Mouse (Mus musculus) liver, embryonic 16.5 days (tissue): ENCODE data around the gene Mllt3. TPM values are rescaled to one million over a fixed set of nuclear protein-coding genes. Genes with fewer than 3 reads are reported as not detected.

Source experiments
- ATAC-seq: fragments of 200-750 bp; cut with Nextera tagmentation; 2 replicates; pipeline ENCODE4 v1.8.0; 2017; ENCODE audit warnings: low read depth, mild to moderate bottlenecking, moderate number of reproducible peaks, moderate library complexity
- H3K27ac ChIP-seq: fragments of 300-500 bp; sonication (generic); 2 replicates; pipeline ENCODE4 v1.5.1; 2014; ENCODE audit warnings: mild to moderate bottlenecking, low read length
- H3K27me3 ChIP-seq: fragments of 300-500 bp; sonication (generic); 2 replicates; pipeline ENCODE4 v1.6.1; 2014; ENCODE audit warnings: low read depth, low read length, mixed read lengths; ENCODE audit not compliant: control insufficient read depth, insufficient read depth
- H3K36me3 ChIP-seq: fragments of 300-500 bp; sonication (generic); 2 replicates; pipeline ENCODE4 v1.6.1; 2014; ENCODE audit warnings: mild to moderate bottlenecking; ENCODE audit not compliant: control insufficient read depth, insufficient read depth
- H3K4me1 ChIP-seq: fragments of 300-500 bp; sonication (generic); 2 replicates; pipeline ENCODE4 v1.6.1; 2014; ENCODE audit warnings: low read depth, low read length, mixed read lengths; ENCODE audit not compliant: control insufficient read depth
- H3K4me2 ChIP-seq: fragments of 300-500 bp; sonication (generic); 2 replicates; pipeline ENCODE4 v1.6.1; 2014; ENCODE audit warnings: low read depth, low read length, mixed read lengths
- H3K4me3 ChIP-seq: fragments of 300-500 bp; sonication (generic); 2 replicates; pipeline ENCODE4 v1.5.1; 2014; ENCODE audit warnings: low read depth, mild to moderate bottlenecking, low read length
- H3K9ac ChIP-seq: fragments of 300-500 bp; sonication (generic); 2 replicates; pipeline ENCODE4 v1.6.1; 2014; ENCODE audit warnings: low read depth, low read length
- H3K9me3 ChIP-seq: fragments of 300-500 bp; sonication (generic); replicated peaks from 2 replicates; pipeline ENCODE4 v1.6.1; 2016; ENCODE audit warnings: low read length; ENCODE audit not compliant: control insufficient read depth
- WGBS: fragments of 180-500 bp; shearing (Covaris S2); extraction: QIAGEN DNeasy Blood & Tissue Kit; methylation state at CpG from one replicate; pipeline ENCODE4 v1.1.7; 2014; ENCODE audit not compliant: insufficient replicate concordance; 5-methylcytosine and 5-hydroxymethylcytosine counted together
- polyA plus RNA-seq: library from polyadenylated mRNA; unstranded; fragments of >200 nt; fragmentation: Nextera tagmentation; extraction: Ambion mirVana; gene quantifications from 2 replicates; pipeline ENCODE4 v1.2.1, GENCODE M21; 2015

The Mllt3 gene
- polyA plus RNA-seq, 1 experiment from 2014 or later = 83.5 TPM

DNA sequence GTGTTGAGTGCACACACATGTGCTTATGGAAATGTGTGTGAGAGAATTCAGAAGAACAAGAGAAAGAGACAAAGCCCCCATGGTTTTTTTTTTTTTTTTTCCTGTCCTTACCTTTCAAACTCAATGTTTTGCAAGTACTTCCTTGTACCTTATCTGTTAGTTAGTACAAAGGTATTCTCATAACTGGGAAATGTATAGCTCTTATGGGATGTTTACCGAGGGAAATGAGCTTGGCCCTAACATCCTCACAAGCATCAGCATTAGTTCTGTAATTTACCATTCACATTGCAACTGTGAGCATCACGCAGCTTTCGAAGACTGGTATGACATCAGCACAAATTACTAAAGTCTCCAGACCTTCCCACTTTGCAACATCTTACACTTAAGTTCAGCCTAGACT lies 231.8 kb downstream of the Mllt3 start:
- Histone ChIP-seq H3K27me3 (no peaks in the 10 kb centered on the region), H3K4me3 (no peak overlapping the region), H3K9me3 (no peaks in the 10 kb centered on the region), H3K4me2 (no peak overlapping the region), H3K4me1 (peaks cover 35% of the 10 kb centered on the region), H3K36me3 (no peaks in the 10 kb centered on the region), H3K9ac (no peak overlapping the region), H3K27ac (no peak overlapping the region; the same call in 1 of the 2 replicates)
- 72% methylated on average over 3 of the region's 3 CpGs for WGBS
- ATAC-seq = no peak

DNA sequence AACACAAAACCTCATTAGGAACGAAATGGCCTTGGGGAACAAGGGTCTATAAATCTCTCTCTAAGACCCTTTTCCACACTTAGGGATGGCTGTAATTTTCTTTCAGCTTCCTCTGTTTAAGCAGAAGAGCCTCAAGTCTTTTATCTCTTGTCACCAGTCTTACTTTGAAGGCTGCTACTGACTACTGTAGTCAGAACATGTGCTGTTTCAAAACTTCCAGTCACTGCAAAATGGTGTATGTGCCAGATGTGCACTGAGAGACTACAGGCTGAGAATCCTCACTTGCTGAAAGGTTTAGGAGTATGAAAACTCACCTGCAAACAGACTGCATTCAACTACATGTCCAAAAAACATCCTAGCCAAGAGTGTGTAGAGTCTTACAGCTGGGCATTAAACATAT lies 232.9 kb downstream of the Mllt3 start:
- Histone ChIP-seq H3K27ac (0 out of 2 replicates have a peak overlapping the region, but pooled peaks have one; percentile 54), H3K27me3 (no peaks in the 10 kb centered on the region), H3K9me3 (no peaks in the 10 kb centered on the region), H3K4me1 (peaks cover 33% of the 10 kb centered on the region), H3K36me3 (no peaks in the 10 kb centered on the region), H3K4me3 (no peak overlapping the region), H3K9ac (no peak overlapping the region), H3K4me2 (no peak overlapping the region; the same call in 1 of the 2 replicates)
- peak; percentile 66 for ATAC-seq
- WGBS = 68% methylated on average over 1 of the region's 1 CpGs

DNA sequence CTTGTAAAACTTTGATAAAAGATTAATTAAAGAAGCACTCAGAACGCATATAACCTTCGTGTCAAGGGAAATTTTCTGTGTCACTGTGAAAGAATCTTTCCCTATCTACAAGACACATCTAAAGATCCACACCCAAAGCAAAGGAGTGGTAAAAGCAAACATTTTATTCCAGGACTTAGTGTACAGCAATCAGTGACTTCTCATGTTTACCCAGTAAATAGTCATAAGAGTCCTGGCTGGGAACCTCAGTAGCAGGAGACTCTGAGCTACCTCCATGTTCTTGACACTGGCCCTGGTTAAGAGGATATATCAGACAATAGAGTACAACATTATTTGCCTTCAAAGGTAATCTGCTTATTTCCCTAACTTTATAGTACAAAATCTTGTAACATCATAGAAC lies 233.7 kb downstream of the Mllt3 start:
- Histone ChIP-seq H3K4me3 (no peak overlapping the region), H3K9ac (no peak overlapping the region), H3K27me3 (no peaks in the 10 kb centered on the region), H3K36me3 (no peaks in the 10 kb centered on the region), H3K9me3 (no peaks in the 10 kb centered on the region), H3K4me2 (peak overlapping the region; percentile 16; the same call in 1 of the 2 replicates), H3K4me1 (peaks cover 33% of the 10 kb centered on the region), H3K27ac (no peak overlapping the region)
- ATAC-seq = 0 out of 2 replicates have a peak, but pooled peaks have one; percentile 25
- 33% methylated on average over 2 of the region's 2 CpGs for WGBS

DNA sequence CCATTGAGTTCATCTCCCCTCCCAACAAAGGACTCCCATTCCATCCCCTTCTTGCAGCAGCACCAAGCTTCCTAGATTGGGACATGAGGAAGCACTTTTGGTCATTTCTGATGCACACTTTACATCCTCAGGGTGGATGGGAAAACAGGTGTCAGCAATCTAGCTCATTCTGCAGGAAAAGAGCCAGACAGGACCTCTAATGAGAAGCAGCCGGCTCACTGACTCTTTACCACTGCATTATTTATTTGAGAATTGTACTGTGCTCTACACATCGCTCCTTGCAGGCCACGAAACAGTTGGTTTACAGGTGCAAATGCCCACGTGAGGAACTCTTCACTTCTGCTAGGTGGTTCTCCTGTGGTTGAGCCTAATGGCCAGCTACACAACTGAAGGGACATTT lies 237.9 kb downstream of the Mllt3 start:
- WGBS = 85% methylated on average over 4 of the region's 4 CpGs
- H3K4me3 ChIP-seq = no peak overlapping the region
- no peaks in the 10 kb centered on the region for H3K27me3 ChIP-seq
- peaks cover 25% of the 10 kb centered on the region for H3K36me3 ChIP-seq
- ATAC-seq = no peak
- H3K9ac ChIP-seq = no peak overlapping the region
- H3K27ac ChIP-seq = no peak overlapping the region
- H3K4me2 ChIP-seq = no peak overlapping the region
- H3K4me1 ChIP-seq = peaks cover 12% of the 10 kb centered on the region
- no peaks in the 10 kb centered on the region for H3K9me3 ChIP-seq

DNA sequence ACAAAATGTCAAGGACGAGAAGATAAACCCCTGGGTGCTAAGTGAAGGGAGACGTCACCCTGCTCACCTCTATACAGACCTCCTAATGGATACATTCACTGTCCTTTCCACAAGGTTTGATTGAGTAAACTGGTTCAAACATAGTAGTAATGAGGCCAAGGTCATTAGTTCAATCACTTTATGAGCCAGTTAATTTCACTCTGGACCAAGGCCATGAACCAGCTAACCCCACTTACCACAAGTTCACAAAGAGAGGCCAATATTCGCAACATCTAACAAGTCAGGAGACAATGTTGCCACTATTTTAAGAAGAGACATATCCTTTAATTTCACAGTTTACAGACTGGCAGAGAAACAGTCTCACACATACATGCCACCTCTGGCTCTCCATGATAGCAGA lies 238.9 kb downstream of the Mllt3 start:
- H3K9ac ChIP-seq = no peak overlapping the region
- no peaks in the 10 kb centered on the region for H3K27me3 ChIP-seq
- H3K27ac ChIP-seq = no peak overlapping the region
- ATAC-seq = no peak
- 75% methylated on average over 3 of the region's 3 CpGs for WGBS
- peaks cover 32% of the 10 kb centered on the region for H3K36me3 ChIP-seq
- no peak overlapping the region for H3K4me2 ChIP-seq
- H3K9me3 ChIP-seq = no peaks in the 10 kb centered on the region
- H3K4me1 ChIP-seq = peaks cover 3% of the 10 kb centered on the region
- no peak overlapping the region for H3K4me3 ChIP-seq

DNA sequence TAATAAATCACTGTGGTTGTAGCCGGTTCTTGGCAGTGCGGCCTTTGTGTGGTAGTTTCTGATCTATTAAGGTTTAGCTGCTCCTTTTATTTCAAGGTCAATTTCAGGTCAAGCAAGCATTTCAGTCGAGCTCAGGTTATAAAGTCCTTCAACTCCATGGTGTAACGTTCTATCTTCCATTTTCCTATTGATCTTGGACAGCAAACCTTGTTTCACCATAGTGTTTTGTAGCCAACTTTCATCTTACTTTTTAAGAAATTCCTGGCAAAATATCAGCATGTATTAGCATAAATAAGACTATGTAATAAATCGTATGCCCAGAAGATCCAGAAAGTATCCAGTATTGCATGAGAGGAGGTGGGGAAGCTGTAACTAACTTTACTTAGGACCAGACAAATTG lies 240.7 kb downstream of the Mllt3 start:
- Histone ChIP-seq H3K9ac (no peak overlapping the region), H3K4me2 (no peak overlapping the region), H3K27me3 (no peaks in the 10 kb centered on the region), H3K27ac (no peak overlapping the region), H3K36me3 (peaks cover 40% of the 10 kb centered on the region), H3K4me3 (no peak overlapping the region), H3K9me3 (no peaks in the 10 kb centered on the region), H3K4me1 (no peaks in the 10 kb centered on the region)
- WGBS = 77% methylated on average over 5 of the region's 5 CpGs
- no peak for ATAC-seq

DNA sequence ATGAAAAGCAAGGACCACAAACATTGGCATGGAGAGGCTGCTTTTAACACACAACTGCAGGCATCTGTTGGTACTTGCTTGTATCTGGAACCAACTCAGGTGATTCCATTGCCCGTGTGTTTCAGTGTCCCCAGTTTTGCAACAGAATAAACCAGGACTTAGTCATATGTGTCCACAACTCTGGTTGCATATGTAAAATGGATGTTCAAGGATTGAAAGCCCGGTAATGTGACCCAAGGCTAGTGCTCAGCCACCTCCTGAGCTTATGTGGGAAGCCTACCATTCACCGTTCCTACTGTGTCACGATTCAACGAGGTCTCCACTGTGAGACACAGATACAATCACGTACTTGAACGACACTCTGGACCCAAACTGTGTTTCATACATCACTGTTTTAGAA lies 243.7 kb downstream of the Mllt3 start:
- Histone ChIP-seq H3K4me1 (no peaks in the 10 kb centered on the region), H3K4me2 (no peak overlapping the region), H3K9ac (no peak overlapping the region), H3K27me3 (no peaks in the 10 kb centered on the region), H3K27ac (no peak overlapping the region), H3K4me3 (no peak overlapping the region), H3K36me3 (peaks cover 50% of the 10 kb centered on the region), H3K9me3 (no peaks in the 10 kb centered on the region)
- 85% methylated on average over 7 of the region's 7 CpGs for WGBS
- ATAC-seq = no peak

DNA sequence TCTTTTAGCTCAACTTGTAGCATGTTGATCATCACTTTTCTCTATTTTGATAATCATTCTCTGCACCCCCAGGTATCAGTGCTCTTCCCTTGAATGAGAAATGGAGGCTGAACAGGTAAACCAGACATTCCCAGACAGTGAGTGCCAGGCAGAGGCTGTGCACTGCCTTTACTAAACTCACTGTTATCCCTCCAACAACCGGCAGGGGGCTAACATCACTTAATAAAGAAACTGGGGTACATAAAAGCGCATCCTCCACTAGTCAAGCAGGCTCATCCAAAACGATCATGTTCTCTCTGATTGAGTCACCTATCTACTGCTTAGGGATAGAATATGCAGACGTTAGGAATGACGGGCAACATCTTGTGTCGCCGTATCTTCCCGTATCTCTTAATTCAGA lies 244.5 kb downstream of the Mllt3 start:
- Histone ChIP-seq H3K27me3 (no peaks in the 10 kb centered on the region), H3K4me2 (no peak overlapping the region), H3K36me3 (peaks cover 49% of the 10 kb centered on the region), H3K27ac (no peak overlapping the region), H3K9me3 (no peaks in the 10 kb centered on the region), H3K4me3 (no peak overlapping the region), H3K9ac (no peak overlapping the region), H3K4me1 (no peaks in the 10 kb centered on the region)
- 0 out of 2 replicates have a peak, but pooled peaks have one; percentile 24 for ATAC-seq
- WGBS = 67% methylated on average over 8 of the region's 8 CpGs

DNA sequence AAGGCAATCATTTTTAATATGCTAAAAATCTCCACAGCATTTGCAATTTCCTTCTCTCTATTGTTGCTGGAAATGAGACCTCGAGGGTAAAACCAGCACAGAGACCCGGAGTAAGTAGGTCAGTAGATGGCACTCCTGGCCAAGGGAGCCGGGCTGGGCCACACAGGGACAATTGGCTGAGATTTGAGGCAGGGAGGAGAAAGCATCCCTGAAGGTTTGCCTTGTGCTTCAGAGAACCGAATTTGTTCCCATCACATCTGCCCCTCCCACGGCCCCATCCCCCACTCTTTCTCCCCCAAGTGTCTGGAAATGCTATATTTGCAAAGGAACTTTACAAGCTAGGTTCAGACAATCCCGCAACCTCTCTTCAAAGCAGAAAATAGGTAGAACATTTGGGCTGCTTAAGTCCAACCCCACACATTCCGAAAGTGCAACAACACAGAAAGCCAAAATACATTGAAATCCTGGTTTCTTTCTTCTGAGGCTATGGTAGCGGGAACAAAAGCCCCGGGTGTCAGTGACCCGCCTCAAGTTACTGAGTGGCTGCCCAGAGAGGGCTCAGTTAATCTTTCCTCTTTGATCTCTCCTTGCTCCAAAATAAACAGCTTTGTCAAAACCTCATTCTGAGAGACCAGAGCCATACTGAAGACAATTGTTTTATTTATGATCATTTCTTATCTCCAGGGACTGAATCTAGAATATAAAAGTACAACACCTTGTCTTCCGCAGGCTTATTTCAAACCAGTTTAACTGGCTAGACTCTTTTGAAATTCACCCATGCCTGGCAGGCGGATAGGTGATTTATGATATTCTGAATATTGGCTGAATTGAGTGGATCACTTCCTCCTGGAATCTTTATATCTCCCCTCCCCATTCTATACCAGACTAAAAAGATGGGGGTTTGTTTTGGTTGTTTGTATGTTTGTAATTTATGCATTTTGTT lies 247.8 kb downstream of the Mllt3 start:
- no peaks in the 10 kb centered on the region for H3K27me3 ChIP-seq
- no peak overlapping the region for H3K27ac ChIP-seq
- peaks cover 37% of the 10 kb centered on the region for H3K36me3 ChIP-seq
- no peak overlapping the region for H3K4me3 ChIP-seq
- no peak for ATAC-seq
- H3K4me1 ChIP-seq = no peaks in the 10 kb centered on the region
- no peak overlapping the region for H3K9ac ChIP-seq
- H3K4me2 ChIP-seq = no peak overlapping the region
- no peaks in the 10 kb centered on the region for H3K9me3 ChIP-seq
- WGBS = 56% methylated on average over 12 of the region's 12 CpGs
